Mouse (Mus musculus) megakaryocyte-erythroid progenitor cell, adult 5 weeks (primary cell): ENCODE data around the gene Lcn11. TPM values are rescaled to one million over a fixed set of nuclear protein-coding genes. Genes with fewer than 3 reads are reported as not detected.

ENCODE experiments used
- polyA plus RNA-seq: library from polyadenylated mRNA; stranded (reverse); fragments of >175 nt; gene quantifications from 2 replicates; pipeline ENCODE4 v1.2.3, GENCODE M21; 2012

Gene Lcn11
- polyA plus RNA-seq: not detected in 2 replicates

GRCm38 (mm10) chr2:25776717-25777116 is at the start of gene Lcn11:
Gene Lcn11, plus strand, starts transcription at chr2:25777017.

GRCm38 (mm10) chr2:25736709-25737108 is 40.1 kb upstream of the Lcn11 start, which contains the start of gene Obp2b:
Gene Obp2b, plus strand, starts transcription at chr2:25737009.

GRCm38 (mm10) chr2:25765269-25765668 is 11.5 kb upstream of the Lcn11 start, which contains the start of gene Lcn3:
Gene Lcn3, plus strand, starts transcription at chr2:25765569.

GRCm38 (mm10) chr2:25781957-25782356 is 5.1 kb downstream of the Lcn11 start, which contains the start of gene Gm13539:
Gene Gm13539, plus strand, starts transcription at chr2:25782257.

GRCm38 (mm10) chr2:25815748-25816147 is 38.9 kb downstream of the Lcn11 start, which contains the start of gene Glt6d1:
Gene Glt6d1, minus strand, starts transcription at chr2:25815848.

GRCm38 (mm10) chr2:25822806-25823205 is 46.0 kb downstream of the Lcn11 start, which contains the start of gene Lcn9:
Gene Lcn9, plus strand, starts transcription at chr2:25823153.

Other genes with a start within 250 kb of the Lcn11 start
- gene Traf2, start 230.1 kb upstream of the Lcn11 start, polyA plus RNA-seq: 11.8 and 12.9 TPM in 2 replicates
- 607 and 733 TPM in 2 replicates for gene Edf1, start 219.2 kb upstream of the Lcn11 start, polyA plus RNA-seq
- 2.5 and 2.7 TPM in 2 replicates for gene Mamdc4, start 202.2 kb upstream of the Lcn11 start, polyA plus RNA-seq
- gene Phpt1, start 201.8 kb upstream of the Lcn11 start, polyA plus RNA-seq: 14.1 and 16.5 TPM in 2 replicates
- 0.37 and 0.81 TPM in 2 replicates for gene Ajm1, start 195.3 kb upstream of the Lcn11 start, polyA plus RNA-seq
- gene Rabl6, start 168.5 kb upstream of the Lcn11 start, polyA plus RNA-seq: 76.2 and 87.1 TPM in 2 replicates
- gene Ccdc183, start 159.3 kb upstream of the Lcn11 start, polyA plus RNA-seq: not detected in 2 replicates
- gene Tmem141, start 155.0 kb upstream of the Lcn11 start, polyA plus RNA-seq: 11.4 and 11.5 TPM in 2 replicates
- gene Fcna, start 149.0 kb upstream of the Lcn11 start, polyA plus RNA-seq: 0.49 and 1.0 TPM in 2 replicates
- not detected in 2 replicates for gene Lcn8, start 123.9 kb upstream of the Lcn11 start, polyA plus RNA-seq
- not detected in 2 replicates for gene Lcn5, start 119.1 kb upstream of the Lcn11 start, polyA plus RNA-seq
- not detected in 2 replicates for gene Lcn6, start 100.2 kb upstream of the Lcn11 start, polyA plus RNA-seq
- gene Lcn10, start 94.3 kb upstream of the Lcn11 start, polyA plus RNA-seq: not detected in 2 replicates
- gene Obp2a, start 77.0 kb upstream of the Lcn11 start, polyA plus RNA-seq: not detected in 2 replicates
- 115 and 133 TPM in 2 replicates for gene Bmyc, start 70.3 kb upstream of the Lcn11 start, polyA plus RNA-seq
- not detected in 2 replicates for gene Obp2b, start 40.0 kb upstream of the Lcn11 start, polyA plus RNA-seq
- gene Lcn3, start 11.4 kb upstream of the Lcn11 start, polyA plus RNA-seq: not detected in 2 replicates
- gene Gm13539, start 5.2 kb downstream of the Lcn11 start, polyA plus RNA-seq: not detected in 2 replicates
- gene Glt6d1, start 38.8 kb downstream of the Lcn11 start, polyA plus RNA-seq: not detected in 2 replicates
- gene Lcn9, start 46.1 kb downstream of the Lcn11 start, polyA plus RNA-seq: not detected in 2 replicates
- gene Sohlh1, start 70.2 kb downstream of the Lcn11 start, polyA plus RNA-seq: not detected in 2 replicates
- 0.01 TPM in 1 of 2 replicates, not detected in the other for gene Kcnt1, start 86.7 kb downstream of the Lcn11 start, polyA plus RNA-seq
- 4.4 and 6.3 TPM in 2 replicates for gene Camsap1, start 206.3 kb downstream of the Lcn11 start, polyA plus RNA-seq
- gene Ubac1, start 244.7 kb downstream of the Lcn11 start, polyA plus RNA-seq: 119 and 126 TPM in 2 replicates